Mouse (Mus musculus): ENCODE results near the gene Rmi1. TPM values are rescaled to one million over a fixed set of nuclear protein-coding genes. Genes with fewer than 3 reads are reported as not detected.
A peak's percentile ranks its signal among the peaks of the same experiment; 100 is the strongest.
"Not testable (repeated sequence)": the region's sequence is repeated elsewhere in the genome, so short reads cannot be mapped to it uniquely, and the experiment has no call there.

Gene Rmi1
- 38.1 and 42.2 TPM in 2 replicates for total RNA-seq (2015; ENCODE audit: low replicate concordance)
- total RNA-seq (2017; ENCODE audit: low replicate concordance): 23.9 and 31.6 TPM in 2 replicates

GRCm38 (mm10) chr13:58402003-58402743 is at the start of gene Rmi1:
Rmi1 (plus strand) TSS chr13:58402248.
- peak; percentile 89 for ATAC-seq (replicated peaks; ENCODE audit: low FRiP score, poor library complexity, severe bottlenecking)

- no peak for ATAC-seq (replicated peaks; ENCODE audit: low FRiP score, poor library complexity, severe bottlenecking)
Observed at GRCm38 (mm10) chr13:58352996-58353395, 49.1 kb upstream of the Rmi1 start.

- ATAC-seq (replicated peaks; ENCODE audit: low FRiP score, poor library complexity, severe bottlenecking): peak; percentile 98
Observed at GRCm38 (mm10) chr13:58358629-58359303, 43.3 kb upstream of the Rmi1 start, which contains the start of gene Kif27. Kif27 (minus strand) TSS chr13:58359122.

- peak; percentile 69 for ATAC-seq (replicated peaks; ENCODE audit: low FRiP score, poor library complexity, severe bottlenecking)
Observed at GRCm38 (mm10) chr13:58359304-58359653, 42.8 kb upstream of the Rmi1 start.

DNA sequence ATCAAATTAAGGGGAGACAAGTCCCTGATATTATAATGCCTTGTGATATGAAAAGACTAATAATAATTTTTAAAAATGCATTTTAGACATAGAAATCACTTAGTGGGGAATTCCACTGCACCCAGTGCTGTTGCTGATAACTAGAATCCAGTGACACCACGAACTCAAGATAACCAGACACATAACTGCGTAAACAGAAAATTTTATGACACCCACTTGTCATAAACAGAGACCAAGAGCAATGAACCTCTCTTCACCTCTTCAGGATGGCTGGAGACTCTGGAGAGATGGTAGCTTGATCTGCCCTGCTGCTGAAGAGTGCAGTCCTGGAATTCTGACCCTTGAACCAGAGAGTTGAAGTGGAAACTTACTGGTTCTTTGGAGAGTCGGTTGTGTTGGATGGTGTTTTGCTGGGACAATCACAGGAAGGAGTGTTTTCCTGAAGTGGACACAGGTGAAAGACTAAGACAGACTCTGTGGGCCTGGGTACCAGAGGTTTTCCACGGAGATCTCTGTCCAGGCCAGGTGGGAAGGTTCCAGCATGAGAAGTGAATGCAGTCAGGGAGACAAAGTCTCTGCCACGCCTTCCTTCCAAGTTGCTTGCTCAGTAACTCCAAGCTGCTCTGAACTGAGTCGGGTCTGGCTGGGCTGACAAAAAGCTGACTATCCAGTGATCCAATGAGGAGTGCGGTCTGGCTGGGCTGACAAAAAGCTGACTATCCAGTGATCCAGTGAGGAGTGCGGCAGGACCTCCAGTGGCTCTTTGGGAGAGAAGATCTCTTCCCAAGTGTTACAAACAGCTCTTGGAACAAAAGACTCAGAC is 37.5 kb upstream of the Rmi1 start:
- ATAC-seq (replicated peaks; ENCODE audit: low FRiP score, poor library complexity, severe bottlenecking): no peak

GRCm38 (mm10) chr13:58365179-58365578 is 36.9 kb upstream of the Rmi1 start:
- not testable (repeated sequence) for ATAC-seq (replicated peaks; ENCODE audit: low FRiP score, poor library complexity, severe bottlenecking)

DNA sequence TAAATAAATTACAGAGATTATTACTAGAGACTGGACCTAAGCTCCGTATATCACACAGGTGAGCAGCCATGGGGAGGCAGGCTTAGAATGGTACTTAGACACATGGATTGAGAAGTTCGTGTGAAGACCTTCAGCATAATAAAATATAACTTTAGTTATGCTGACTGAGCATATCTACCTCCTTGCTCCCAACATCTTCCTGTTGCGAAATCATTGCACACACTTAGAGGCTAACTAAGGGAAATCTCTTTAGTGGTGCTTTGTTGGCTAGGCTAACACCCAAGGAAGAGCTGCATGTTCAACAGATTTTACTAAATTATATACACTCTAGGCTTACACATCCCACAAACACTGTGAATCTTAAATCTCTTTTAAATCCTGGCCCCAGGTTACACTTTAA is 35.7 kb upstream of the Rmi1 start:
- ATAC-seq (replicated peaks; ENCODE audit: low FRiP score, poor library complexity, severe bottlenecking): no peak

GRCm38 (mm10) chr13:58367641-58368040 is 34.4 kb upstream of the Rmi1 start:
- no peak for ATAC-seq (replicated peaks; ENCODE audit: low FRiP score, poor library complexity, severe bottlenecking)

DNA sequence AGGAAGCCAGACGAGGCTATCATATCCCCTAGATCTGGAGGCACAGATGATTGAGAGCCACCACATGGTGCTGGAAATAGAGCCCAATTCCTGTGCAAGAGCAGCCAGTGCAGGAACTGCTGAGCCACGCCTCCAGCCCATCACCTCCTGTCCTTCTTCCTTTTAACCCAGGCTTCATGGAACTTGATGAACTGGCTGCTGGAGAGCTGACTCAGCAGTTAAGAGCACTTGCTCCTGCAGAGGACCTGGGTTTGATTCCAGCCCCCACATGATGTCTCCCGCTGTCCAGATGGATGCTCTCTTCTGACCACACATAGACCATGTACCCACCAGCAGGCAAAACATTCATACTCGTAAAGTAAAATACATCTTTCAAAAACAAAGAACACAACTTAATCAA is 33.2 kb upstream of the Rmi1 start:
- ATAC-seq (replicated peaks; ENCODE audit: low FRiP score, poor library complexity, severe bottlenecking): no peak

DNA sequence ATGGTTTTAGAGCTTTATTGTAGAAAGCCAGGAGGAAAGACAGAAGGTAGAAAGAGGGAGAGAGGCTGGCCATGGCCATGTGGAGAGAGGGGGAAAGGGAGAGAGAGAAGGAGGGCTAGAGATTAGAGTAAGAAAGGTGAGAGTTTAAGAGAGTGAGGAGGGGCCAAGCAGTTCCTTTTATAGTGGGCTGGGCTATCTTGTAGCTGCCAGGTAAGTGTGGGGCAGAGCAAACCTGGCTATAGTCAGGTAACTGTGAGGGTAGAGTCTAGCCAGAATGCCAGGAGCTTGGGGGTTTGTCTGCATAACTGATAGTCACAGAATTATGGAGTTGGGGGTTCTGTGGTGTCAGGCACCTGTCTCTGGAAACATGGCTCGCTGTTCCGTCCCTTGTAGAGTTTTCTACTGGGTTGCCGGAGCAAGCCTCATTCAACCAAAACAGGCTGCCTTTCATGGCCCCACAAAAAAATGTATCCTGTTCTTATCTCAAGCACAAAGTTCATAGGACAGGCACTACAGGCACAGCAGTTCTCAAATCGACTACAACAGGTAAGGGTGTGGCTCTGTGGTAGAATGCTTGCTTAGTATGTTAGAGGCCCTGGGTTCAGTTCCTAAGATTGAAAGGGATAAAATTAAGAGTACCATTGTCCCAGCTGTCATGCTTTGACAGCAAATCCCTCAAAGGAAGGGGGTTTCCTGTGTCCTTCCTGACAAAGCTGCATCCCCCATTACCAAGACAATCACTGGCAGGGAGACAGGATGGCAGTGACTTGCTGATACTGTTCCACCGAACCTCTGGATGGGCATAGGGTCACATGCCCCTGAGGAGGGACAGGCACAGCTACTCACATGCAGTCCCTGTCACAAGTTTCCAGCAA is 29.5 kb upstream of the Rmi1 start:
- no peak for ATAC-seq (replicated peaks; ENCODE audit: low FRiP score, poor library complexity, severe bottlenecking)

DNA sequence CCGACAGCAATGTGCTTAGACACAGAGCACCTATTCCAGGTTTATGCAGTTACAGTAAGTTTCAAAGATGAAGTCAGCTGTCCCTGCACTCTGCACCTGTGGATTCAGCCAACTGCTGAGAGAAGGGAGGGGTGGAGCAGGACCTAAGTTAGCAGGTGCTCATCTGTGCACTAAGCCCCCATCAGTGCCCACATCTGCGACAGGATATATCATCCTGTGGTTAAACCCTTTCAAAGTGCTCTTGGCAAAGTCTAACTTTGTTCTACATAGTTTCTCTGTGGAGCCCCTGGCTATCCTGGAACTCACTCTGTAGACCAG is 28.9 kb upstream of the Rmi1 start:
- no peak for ATAC-seq (replicated peaks; ENCODE audit: low FRiP score, poor library complexity, severe bottlenecking)

- no peak for ATAC-seq (replicated peaks; ENCODE audit: low FRiP score, poor library complexity, severe bottlenecking)
Observed at GRCm38 (mm10) chr13:58384371-58384770, 17.7 kb upstream of the Rmi1 start.

DNA sequence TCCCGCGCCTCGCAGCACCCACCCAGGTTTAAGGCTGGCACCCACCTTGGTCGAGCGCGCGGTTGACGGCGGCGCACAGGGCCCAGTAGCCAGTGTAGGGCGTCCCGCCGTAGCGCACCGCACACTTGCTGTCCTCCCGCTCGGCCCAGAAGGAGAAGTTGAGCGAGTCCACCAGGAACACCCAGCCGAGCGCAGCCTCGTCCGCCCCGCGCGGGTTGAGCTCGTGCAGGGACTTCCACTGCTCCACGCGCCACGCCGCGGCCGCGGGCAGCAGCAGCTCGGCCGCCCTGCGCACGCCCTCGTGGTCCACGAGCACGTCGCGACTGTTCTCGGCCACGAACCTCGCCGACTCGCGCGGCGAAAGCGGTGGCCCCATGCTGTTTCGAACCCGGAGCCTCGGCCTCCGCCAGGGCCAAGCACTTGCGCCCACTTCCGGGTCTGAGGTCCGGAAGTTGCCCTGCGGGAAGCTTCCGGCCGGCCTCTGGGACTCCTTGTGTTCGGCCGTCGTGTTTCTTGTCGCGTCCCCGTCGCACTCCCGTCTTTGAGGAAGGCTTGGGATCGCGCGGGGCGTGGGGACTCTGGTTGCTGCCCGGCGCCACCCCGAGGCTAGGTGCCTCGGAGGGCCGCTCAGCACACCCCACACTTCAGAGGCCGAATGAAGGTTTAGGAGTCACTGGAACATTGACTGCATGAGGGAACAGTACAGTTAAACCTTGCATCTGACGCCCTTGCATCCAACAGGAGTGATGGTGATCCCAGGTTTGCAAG is 17.1 kb upstream of the Rmi1 start, which contains the start of gene 2210016F16Rik:
TSS of gene 2210016F16Rik (minus strand) at position 447 of the 768 bp plus-strand sequence.
- peak; percentile 69 for ATAC-seq (replicated peaks; ENCODE audit: low FRiP score, poor library complexity, severe bottlenecking)

GRCm38 (mm10) chr13:58385547-58385920 is 16.5 kb upstream of the Rmi1 start:
- ATAC-seq (replicated peaks; ENCODE audit: low FRiP score, poor library complexity, severe bottlenecking): 0 out of 2 replicates have a peak, but pooled peaks have one; percentile 21

GRCm38 (mm10) chr13:58387948-58388347 is 14.1 kb upstream of the Rmi1 start:
- ATAC-seq (replicated peaks; ENCODE audit: low FRiP score, poor library complexity, severe bottlenecking): peak; percentile 69

DNA sequence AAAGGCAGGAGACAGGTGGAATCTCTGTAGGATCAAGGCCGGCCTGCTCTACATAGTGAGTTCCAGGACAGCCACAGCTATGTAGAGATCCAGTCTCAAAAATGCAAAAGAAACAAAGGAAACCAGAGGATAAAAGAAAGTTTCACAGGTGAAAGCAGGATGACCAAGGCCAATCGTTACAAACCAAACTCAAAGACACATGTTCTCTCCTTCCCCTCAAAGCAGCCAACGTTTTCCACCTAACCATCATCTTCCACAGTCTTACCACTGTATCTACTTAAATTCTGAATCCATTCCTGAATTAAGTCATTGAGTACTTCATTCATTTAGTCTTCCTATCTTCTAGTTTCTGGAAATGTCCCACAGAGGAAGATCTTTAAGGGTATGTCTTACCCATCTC is 13.7 kb upstream of the Rmi1 start:
- no peak for ATAC-seq (replicated peaks; ENCODE audit: low FRiP score, poor library complexity, severe bottlenecking)

DNA sequence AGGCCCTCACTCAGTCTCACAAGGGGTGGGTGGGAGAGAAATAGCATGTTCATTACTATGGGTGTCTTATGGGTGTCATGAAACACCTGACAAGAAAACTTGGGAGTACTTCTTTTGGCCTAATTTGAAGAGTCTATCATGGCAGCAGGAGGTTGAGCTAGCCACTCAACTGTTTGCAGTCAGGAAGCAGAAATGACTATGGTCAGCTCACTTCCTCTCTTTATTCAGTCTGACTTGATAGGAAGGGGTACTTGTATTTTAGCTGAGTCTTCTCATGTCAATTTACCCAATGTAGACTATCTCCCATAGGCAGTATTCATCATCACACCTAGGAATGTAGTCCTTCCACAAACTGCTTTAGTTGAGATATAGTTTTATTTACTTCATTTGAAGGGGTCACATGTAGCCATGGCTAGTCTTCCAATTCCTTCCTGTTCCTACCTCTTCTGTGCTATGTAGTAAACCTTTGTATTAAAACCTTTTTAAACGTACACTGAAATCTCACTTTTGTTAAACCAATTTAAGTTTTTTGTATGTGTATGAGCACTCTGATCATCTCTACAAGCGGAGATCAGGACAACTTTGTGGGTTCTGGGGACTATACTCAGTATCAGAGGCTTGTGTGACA is 12.6 kb upstream of the Rmi1 start:
- ATAC-seq (replicated peaks; ENCODE audit: low FRiP score, poor library complexity, severe bottlenecking): no peak

DNA sequence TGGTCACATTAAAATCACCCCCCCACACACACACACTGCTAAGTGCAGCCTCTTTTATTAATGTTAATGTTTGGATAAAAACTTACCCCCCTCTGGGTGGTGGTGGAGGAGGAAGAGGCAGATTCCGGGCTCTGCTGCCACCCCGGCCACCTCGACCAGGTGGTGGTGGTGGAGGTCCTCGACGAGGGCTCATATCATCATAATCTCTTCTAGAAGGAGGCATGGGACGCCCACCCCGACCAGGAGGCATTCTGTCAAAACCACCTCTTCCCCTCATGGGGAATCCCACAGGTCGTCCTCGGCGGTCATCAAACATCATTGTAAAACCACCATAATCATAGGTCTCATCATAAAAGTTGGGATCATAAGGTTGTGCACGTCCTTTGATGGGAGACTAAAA is 7.7 kb upstream of the Rmi1 start:
- ATAC-seq (replicated peaks; ENCODE audit: low FRiP score, poor library complexity, severe bottlenecking): not testable (repeated sequence)
